Mouse (Mus musculus) stomach, postnatal 0 days (tissue): ENCODE measurements at regions not wholly inside any gene's neighbourhood (a gene's known extent, or its start where the extent isn't known, plus 50 kb on each side); places are given as distances from the start of the nearest gene placed in this dataset.

Source experiments
- CTCF ChIP-seq: IDR thresholded peaks from 2 replicates; pipeline ENCODE4 v1.5.1; 2016; ENCODE audit warnings: antibody characterized with exemption, low read depth, mild to moderate bottlenecking, moderate library complexity
- EP300 ChIP-seq: optimal IDR thresholded peaks from 2 replicates; pipeline ENCODE3; 2016; ENCODE audit warnings: antibody characterized with exemption

DNA sequence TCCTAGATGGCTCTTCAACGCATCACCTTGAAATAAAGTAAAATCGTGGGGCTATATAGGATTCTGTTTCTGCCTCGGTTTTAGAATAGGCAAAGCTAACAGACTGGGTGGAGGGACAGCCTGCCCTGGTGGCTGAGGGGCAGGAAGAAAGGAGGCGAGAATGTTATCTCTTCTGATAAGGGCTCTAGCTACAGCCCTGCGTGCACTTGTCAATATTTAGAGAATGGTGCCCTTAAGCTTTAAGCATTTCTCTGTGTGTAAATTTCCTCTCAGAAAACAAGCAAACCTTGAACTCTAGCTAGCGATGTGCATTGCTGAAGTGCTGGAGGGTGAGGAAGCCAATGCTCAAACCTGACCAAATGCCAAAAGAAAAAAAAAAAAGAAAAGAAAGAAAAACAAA, 90.1 kb upstream of the Tbx3 start:
- TF ChIP-seq EP300 (no peak), CTCF (no peak)
